Mouse (Mus musculus): ENCODE measurements at regions not wholly inside any gene's neighbourhood (a gene's known extent, or its start where the extent isn't known, plus 50 kb on each side); places are given as distances from the start of the nearest gene placed in this dataset.

DNA sequence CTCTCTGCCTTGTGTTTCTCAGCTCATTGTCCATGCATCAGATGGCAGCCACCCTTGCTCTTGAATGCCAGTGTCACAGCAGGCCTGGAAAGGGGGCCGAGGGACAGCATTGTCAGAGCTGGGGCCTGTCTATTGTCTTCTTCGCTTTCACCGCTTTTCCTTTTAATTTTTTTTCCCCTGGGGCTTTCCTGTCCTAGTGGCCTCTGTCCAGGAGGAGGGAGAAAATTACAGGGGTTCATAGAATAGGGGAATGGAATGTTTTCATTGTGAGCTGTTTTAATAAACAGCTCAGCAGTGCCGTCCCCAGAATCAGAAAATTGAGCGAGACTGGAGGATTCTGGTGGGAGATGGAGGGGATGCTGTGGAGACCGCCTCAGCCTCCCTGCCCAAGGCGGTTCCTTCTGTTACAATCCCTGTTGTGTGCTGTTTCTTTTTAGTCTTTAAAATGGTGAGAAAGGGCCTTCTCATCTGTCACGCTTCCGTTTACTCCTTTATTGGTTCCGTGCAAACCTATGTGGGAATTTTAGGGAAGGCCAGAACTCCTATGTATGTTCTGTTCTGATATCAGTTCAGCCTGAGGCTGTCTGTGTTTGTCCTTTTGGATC, 217.2 kb upstream of the Ubash3b start:
- no peak for DNase-seq (ENCODE audit: low spot score in 2 of 2)

DNA sequence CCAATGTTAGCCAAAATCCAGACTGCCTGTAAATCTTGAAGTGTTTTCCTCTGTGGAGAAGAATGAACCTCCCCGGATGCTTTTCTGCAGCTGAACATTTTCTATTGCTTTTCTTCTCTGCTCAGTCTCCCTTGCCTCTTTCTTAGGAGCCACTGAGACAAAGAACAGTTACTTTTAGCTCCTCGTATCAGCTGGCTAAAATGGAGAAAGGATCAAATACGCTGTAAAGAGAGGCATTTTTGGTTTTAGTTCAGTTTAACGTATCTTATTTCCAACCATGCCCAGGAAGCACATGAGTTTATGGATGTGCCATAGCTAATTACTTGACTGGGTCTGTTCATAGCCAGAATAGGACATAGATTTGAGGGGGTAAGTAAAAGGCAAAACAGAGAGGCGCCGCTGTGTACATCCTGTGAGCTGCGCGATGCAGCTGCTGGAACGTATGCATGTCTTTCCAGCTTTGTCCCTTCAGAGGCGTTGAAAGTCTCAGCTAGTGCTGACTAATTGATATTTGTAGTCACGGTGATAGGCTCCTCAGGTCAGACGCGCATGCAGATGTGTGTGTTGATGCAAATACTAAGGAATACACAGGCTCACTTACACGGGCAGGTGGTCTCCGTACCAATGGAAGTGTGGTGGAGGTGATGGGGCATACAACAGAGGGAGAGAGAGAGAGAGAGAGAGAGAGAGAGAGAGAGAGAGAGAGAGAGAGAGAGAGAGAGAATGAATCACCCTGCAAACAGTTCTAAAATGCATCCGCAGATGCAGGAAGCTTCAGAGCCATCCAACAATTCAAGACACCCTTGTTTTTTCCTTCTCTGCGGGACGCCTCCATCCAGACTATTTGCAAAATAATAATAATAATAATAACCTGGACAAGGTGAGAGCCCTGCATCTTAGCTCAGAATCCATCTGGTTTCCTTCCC, 216.5 kb upstream of the Ubash3b start:
- DNase-seq (ENCODE audit: low spot score in 2 of 2): peak in 1 of 2 experiments; percentile 12

DNA sequence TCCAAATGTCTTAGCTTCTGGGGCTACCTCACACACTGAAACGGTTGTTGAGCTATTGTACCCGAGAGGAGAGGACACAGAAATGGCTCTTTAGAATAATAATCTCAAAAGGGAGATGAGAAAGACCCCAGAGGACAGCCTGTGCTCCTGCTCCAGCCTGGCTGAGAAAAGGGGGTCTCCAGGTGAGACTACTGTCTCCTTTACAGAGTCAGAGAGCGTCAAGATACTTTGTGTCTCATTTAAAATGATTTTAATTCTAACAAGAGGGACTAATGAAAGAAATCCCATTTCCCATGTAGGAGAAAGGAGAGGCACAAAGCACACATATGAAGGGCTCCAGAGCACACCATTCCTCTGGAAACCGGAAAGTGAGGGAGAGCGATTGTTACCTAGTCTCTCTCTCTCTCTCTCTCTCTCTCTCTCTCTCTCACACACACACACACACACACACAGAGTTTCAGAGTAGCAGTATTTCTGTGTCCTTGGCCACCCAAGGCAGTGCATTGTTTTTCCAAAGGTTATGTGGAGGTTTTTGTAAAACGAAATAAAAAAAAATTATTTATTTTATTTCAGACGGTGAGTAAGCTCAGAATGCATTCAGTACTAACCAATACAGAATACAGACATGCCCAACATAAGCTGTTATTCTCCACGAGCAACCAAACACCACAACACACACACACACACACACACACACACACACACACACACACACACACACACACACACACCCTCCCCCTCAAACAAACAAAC, 215.6 kb upstream of the Ubash3b start:
- DNase-seq (ENCODE audit: low spot score in 2 of 2): no peak

DNA sequence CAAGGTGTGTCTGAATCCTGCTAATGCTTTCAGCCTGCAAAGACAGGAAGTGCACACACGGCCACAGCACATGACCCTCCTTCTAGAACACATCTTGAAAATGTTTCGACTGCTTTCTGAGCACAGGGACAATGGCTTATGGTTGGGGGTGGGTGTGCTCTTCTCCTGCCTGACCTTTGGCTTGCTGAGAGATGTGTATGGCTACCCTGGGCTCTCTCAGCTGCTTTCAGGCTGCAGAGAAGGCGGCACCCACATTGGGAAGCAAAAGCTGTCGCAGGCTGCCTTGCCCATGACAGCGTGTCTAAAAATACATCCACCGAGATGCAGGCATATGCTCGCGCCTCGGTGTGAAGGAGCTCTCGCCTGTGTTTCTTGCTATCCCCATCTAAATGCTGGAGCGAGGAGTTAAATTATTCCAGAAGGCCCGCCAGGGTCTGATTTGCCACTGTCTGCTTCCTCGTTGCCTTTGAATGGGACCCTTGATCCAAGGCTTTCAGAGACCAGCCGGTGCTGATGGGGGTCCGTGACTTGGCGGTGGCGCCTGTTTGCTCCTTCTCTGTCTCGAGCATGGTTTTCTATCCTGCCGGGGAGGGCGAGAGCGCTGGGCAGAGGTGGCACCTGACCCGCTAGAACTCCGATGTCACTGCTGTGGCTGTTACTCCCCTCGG, 214.6 kb upstream of the Ubash3b start:
- peak; percentile 84 for DNase-seq (ENCODE audit: low spot score in 2 of 2)

DNA sequence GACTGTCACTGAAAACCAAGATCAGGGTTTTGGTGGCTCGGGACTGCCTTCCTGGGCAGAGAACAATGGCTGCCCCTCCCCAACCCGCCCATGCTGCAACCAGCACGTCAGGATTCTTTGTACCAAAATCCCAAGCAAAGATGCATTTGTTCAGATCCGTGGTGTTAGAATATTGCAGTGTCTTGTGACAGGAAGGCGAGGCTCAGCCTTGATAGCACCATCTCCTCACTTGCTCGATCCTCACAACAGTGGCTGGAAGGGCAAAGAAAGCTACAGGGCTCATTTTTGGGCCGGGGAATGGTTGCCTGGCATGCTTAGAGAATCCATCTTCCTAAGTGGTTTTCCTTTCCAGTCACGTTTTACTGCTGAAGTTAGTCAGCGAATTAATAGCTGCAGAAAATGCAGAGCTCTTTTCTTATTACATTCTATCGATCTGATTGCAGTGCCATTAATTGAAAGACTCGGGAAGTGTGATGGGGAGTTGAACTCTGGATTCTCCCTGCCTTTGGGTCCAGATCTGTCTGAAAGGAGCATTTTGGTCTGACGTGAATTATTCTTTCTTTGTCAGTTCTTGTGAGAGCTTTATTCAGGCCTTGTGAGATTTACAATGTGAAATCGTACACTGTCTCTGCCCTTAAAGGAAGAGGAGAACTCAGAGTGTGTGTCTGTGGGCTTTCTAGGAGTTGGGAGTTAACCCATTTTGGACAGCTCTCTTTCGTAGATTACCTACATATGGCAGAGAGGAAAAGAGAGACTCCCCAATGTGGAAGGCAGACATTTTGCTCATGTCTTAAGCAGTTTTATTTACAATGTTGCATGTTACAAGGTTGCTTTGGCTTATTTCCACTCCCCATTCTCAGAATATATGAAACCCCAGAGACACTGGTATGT, 213.3 kb upstream of the Ubash3b start:
- DNase-seq (ENCODE audit: low spot score in 2 of 2): no peak

DNA sequence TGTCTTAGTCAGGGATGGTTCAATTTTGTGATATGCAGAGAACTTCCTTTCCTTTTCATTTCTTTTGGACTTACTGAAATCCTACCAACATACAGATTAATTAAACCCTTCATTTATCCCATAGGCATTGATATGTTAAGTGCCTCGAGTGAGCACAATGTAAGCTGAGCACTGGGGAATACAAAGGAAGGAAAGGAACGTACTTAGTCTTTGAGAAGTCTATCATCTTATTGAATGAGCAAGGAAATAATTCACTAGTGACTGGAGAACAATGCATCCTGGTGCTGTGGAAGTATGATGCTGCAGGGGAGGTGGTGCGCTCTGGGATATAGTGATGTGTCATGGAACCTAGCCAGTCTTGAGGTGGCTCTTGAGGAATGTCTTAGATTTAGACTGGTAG, 204.9 kb upstream of the Ubash3b start:
- DNase-seq (ENCODE audit: low spot score in 2 of 2): no peak

DNA sequence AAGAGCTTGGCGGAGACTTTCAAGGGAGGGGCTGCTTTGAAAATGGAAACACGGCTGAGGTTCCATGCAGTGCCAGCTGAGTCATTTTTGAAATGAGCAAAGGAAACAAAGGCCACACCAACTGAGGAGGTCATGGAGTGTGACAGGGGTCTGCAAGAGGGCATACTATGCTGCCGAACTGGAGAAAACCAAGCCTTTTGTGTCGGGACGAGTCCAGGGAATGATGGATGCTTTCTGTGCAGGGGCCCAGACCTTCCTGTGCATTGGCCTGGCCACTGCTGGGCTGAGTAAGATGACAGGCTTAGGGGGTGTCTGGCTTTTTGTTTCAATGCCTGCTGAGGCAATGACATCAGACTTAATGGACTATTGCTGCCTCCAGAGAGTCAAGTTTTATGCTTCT, 203.8 kb upstream of the Ubash3b start:
- no peak for DNase-seq (ENCODE audit: low spot score in 2 of 2)

DNA sequence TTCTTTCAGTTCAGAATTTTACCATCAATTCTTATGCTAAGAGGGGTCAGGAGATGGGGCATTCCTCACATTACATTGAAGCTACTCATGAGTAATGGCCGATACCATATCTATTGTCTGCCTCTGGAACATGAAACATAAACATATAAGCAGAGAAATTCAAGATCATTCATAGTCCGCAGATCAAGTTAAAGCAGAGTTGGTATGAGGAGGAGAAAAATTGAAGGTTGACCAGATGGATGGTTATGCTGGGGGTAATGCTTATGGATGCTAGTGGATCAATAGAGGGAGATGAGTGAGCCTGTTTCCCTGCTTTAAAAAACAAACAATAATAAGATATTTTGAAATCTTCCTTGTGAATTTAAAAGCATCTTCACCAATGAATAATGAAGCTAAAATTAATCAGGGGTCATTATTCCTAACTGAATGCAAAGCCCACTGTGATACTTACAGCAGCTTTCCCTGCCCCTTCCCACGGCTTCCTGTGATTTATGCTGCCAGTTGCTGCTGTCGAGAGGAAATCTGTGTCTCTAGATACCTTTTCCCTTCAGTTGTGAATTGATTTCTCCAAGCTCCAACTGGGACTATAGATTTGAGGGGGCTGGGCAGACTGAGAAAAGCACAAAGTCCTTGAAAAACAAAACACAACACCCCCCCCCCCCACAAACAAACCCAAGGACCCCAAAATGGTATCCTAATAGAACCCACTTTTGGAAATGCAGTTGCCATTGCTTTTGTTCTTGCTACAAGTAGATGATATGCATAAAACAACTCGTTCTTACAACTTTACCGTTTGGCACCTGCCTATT, 203.1 kb upstream of the Ubash3b start:
- DNase-seq (ENCODE audit: low spot score in 2 of 2): no peak

DNA sequence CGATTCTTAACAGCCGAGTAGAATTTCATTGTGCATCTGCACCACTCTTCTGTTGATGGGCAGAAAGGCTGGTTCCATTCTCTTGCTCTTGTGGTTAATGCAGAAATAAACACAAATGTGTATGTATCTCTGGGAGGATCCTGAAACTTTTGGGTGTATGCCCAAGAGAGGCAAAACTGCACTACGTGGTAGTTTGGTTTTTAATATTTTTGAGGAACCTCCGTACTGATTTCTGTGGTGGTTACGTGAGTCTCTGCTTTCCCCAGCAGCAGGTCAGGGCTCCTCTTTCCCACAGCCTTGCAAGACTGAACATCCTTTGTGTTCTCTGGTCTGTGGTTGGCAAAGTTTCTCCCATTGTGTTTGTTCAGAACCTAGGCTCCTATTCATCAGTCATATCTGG, 198.9 kb upstream of the Ubash3b start:
- DNase-seq (ENCODE audit: low spot score in 2 of 2): no peak

DNA sequence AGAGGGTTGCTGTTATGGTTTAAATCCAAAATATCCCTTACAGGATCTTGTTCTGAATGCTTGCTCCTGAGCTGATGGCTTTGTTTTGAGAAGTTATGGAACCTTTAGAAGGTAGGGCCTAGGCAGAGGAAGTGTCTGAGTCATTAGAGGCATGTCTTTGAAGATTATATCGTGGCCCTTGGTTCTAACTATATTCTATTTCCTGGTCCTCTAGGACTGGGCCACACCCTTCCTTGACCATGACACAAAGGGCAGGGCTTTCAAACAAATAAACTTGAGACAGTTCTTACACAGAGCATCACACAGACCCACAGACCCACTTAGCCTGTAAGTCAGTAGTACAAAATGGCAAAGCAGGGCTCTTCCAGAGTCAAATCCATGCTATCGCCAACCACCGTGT, 197.8 kb upstream of the Ubash3b start:
- DNase-seq (ENCODE audit: low spot score in 2 of 2): no peak

DNA sequence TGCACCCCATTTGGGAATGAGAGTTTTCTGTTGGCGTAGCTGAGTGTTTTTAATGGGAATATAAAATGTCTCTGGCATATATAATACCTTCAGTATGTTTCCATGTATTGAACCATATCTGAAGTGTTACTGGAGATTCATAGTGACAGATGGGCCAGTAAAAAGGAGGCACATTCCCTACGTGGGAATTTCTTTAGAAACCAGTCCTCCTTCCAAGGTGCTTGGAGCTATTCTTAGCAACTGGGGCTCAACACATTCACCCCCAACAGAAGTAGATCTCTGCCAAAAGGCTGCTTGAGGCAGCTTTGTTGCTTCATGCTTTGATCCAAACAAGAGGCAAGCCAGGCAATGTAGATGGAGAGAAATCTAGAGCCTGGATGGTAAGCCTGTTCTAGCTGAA, 183.8 kb upstream of the Ubash3b start:
- peak; percentile 5 to 12 for DNase-seq (ENCODE audit: low spot score in 2 of 2)

DNA sequence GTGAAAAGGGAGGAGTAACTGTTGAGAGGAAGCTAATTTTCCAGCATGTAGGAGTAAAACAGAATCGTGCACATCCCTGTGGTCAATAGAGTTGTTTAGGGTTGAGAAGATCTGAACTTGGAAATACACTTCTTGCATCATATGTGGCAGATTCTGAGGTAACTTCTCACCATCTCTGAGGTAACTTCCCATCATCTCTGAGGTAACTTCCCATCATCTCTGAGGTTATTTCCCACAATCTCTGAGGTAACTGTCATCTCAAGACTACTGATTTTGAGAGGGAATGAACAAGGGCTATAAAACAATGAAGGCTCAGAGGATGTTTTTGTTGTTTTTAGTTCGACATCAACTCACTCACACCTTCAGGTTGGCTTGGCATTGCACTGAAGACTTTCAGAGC, 175.9 kb upstream of the Ubash3b start:
- no peak for DNase-seq (ENCODE audit: low spot score in 2 of 2)

DNA sequence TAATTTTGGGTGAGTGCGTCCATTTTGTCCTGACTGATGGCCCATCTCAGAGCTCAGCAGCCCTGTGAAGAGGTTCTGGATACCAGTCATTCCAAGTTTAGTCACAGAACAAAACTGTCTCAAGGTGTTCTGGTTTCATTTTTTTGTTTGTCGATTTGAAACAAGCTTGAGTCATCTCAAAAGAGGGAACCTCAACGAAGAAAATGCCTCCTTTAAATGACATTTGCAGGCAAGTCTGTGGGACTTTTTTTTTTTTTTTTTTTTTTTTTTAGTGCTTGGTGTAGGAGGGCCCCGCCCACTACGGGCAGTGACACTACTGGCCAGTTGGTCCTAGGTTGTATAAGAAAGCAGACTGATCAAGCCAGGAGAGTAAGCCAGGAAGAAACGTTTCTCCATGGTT, 175.3 kb upstream of the Ubash3b start:
- DNase-seq (ENCODE audit: low spot score in 2 of 2): no peak

DNA sequence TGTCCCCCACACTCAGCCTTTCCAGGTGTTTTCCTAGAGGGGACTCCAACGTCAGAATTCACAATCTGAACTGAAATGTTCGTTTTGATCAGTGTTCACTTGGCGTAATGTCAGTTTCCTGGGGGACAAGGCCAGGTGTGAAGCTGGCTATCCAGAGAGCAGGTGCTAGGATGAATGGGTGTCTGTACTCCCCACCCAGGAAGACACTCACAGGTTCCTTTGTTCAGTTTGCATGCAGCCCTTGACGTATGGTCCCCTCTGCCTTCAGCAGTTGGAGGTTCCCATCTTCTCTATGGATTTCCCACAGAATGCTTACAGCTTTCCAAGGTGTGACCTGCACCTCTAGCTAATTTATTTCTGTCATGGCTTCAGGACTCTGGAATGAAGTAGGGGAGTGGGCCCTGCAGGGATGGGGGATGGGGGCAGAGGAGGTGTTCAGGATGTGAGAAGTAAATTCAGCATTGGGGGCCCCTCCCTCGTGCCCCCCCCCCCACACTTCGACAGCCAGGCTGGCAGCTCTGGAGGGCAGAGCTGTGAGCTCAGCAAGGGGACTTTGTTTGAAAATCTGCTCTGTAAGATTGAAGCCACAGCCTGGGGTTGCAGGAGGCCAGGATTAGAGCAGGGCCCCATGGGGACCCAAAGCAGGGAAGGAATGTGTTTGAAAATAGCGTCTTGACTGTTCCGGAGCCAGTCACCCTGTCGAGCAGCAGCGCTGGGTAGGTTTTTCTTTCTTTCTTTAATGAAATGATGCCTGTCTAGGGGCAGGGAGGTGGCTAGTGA, 173.2 kb upstream of the Ubash3b start:
- no peak for DNase-seq (ENCODE audit: low spot score in 2 of 2)

DNA sequence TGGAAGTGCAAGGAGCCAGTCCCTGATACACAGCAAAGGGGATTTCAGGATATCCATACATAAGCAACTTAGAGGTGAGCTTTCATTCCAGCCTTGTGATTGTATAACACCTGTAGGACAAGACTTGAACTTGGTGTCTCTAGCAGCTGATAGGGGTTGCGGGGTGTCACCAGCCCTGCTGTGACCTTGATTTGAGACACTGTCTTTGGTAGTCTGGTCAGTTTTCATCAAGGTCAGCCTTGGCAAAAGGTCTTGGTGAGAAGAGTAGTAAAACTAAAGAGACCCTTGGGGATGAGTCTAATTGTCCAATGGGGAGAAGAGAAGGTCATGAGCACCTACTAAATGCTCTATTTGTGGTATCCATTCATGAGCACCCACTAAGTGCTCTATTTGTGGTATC, 172.0 kb upstream of the Ubash3b start:
- no peak for DNase-seq (ENCODE audit: low spot score in 2 of 2)

DNA sequence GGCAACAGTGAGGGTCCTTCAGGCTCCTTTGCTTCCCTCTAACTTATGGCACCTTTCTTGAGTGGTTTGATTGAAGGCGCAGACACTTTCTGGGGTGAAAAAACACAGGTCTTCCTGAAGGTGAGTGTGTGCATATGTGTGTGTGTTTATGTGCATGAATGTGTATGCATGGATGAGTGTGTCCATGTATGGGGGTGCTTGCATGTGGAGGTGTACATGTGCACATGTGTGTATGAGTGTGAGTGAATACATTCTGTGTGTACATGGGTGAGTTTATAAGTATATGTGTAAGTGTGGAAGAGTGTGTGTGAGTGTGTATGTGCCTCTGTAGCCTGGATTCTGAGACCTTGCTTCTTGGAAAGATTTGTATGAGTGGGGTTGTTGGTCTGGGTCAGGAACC, 167.5 kb upstream of the Ubash3b start:
- no peak for DNase-seq (ENCODE audit: low spot score in 2 of 2)

DNA sequence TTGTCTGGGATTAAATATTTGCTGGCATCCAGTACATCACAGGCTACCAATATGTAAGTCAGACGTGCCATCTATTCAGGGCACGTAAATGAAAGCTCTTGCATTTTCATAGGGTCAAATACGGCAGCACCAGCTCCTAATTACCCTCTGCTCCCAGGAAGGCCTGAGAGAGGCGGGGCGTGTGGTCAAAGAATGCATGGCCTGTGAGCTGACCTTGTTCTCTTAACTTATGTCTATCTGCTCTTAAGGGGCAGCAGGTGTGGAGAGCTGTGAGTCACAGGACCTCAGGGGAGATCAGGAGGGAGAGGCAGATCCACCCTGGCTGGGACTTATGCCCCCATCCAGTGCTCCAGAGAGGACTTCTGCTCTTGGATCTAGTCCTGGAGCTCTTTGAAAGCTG, 167.0 kb upstream of the Ubash3b start:
- no peak for DNase-seq (ENCODE audit: low spot score in 2 of 2)

DNA sequence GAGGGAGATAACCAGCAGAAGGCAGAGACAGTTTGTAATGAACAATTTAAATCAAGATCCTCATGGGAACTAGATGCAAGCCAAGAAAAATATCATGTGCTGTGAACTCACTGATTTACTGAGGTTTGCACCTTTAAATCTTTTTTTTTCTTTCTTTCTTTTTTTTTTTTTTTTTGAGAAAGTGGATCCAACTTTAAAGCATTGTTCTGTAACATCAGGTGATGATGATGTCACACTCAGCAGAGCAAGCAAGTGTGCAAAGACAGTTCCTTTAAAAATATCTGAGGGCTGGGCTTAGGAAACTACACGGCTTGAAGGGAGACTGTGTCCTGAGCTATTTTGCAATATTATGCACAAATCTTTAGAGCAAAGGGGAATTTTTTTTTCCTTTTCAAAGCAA, 166.6 kb upstream of the Ubash3b start:
- no peak for DNase-seq (ENCODE audit: low spot score in 2 of 2)

DNA sequence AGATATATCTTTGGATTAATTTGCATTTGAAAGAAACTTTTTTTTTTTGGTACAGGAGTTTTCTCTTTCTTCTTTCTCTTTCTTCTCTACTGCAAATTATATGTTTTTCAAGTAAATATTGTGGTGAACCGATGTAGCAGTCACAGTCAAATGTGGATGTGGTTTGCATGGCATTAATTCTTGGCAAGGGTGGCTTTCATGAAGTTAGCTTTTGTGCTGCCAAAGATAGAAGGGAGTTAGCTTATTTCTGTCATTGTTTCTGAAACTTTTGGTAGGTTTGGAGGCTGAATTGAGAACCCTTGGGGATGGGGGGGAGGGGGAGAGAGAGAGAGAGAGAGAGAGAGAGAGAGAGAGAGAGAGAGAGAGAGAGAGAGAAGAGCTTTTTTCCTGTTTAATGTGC, 166.1 kb upstream of the Ubash3b start:
- no peak for DNase-seq (ENCODE audit: low spot score in 2 of 2)

Measured in right cerebral cortex, postnatal 36 days (tissue).